Mouse (Mus musculus) olfactory bulb, adult 2 months (tissue): ENCODE results near the gene Slc25a47. TPM values are rescaled to one million over a fixed set of nuclear protein-coding genes. Genes with fewer than 3 reads are reported as not detected.

Experiments
- H3K27ac ChIP-seq: fragments of 200-500 bp; 2 replicates; pipeline ENCODE4 v1.5.1; 2012; ENCODE audit warnings: low read depth, low read length; ENCODE audit not compliant: insufficient read depth
- H3K4me1 ChIP-seq: fragments of 200-500 bp; 2 replicates; pipeline ENCODE4 v1.6.1; 2012; ENCODE audit warnings: low read length; ENCODE audit not compliant: control insufficient read depth, insufficient read depth
- H3K4me3 ChIP-seq: fragments of 200-500 bp; 2 replicates; pipeline ENCODE4 v1.5.1; 2012; ENCODE audit warnings: mild to moderate bottlenecking, low read depth, low read length, moderate library complexity; ENCODE audit not compliant: insufficient read depth
- CTCF ChIP-seq: fragments of 200-500 bp; IDR thresholded peaks from 2 replicates; pipeline ENCODE4 v1.5.1; 2012; ENCODE audit warnings: low read depth, mild to moderate bottlenecking, low read length, moderate library complexity; ENCODE audit not compliant: insufficient read depth
- POLR2A ChIP-seq: fragments of 200-500 bp; IDR thresholded peaks from 2 replicates; pipeline ENCODE4 v1.6.1; 2012; ENCODE audit warnings: mild to moderate bottlenecking, low read depth, low read length, moderate library complexity; ENCODE audit not compliant: insufficient read depth
- WGBS: fragments of 180-500 bp; shearing (Covaris S2); methylation state at CpG from one replicate; pipeline ENCODE4 v1.1.7; 2018; 5-methylcytosine and 5-hydroxymethylcytosine counted together
- polyA plus RNA-seq: library from polyadenylated mRNA; stranded (reverse); fragments of >200 nt; gene quantifications from 2 replicates; pipeline ENCODE4 v1.2.4, GENCODE M21; 2012; ENCODE audit warnings: low replicate concordance; ENCODE audit not compliant: missing spikeins, insufficient read depth, insufficient read length

Slc25a47 gene
- polyA plus RNA-seq, 1 experiment: not detected

GRCm38 (mm10) chr12:108824225-108824874, 11.5 kb upstream of the Slc25a47 start:
- Histone ChIP-seq H3K27ac (no peak overlapping the region), H3K4me3 (no peak overlapping the region), H3K4me1 (peaks cover 2% of the 10 kb centered on the region)
- 89% methylated on average over 15 of the region's 15 CpGs for WGBS
- TF ChIP-seq POLR2A: no peak
- no peak for TF ChIP-seq CTCF

- Histone ChIP-seq H3K27ac (no peak overlapping the region), H3K4me1 (no peaks in the 10 kb centered on the region), H3K4me3 (no peak overlapping the region)
- no peak for TF ChIP-seq POLR2A
- no peak for TF ChIP-seq CTCF
- 81% methylated on average over 13 of the region's 13 CpGs for WGBS
These were observed 10.2 kb upstream of the Slc25a47 start for GRCm38 (mm10) chr12:108825561-108826224.

- no peak overlapping the region for H3K27ac ChIP-seq
- 94% methylated on average over 19 of the region's 19 CpGs for WGBS
- no peak overlapping the region for H3K4me3 ChIP-seq
- TF ChIP-seq CTCF: no peak
- no peak for TF ChIP-seq POLR2A
- H3K4me1 ChIP-seq: peaks cover 4% of the 10 kb centered on the region
These were observed 9.4 kb upstream of the Slc25a47 start for GRCm38 (mm10) chr12:108826282-108826957.

GRCm38 (mm10) chr12:108826958-108827535, 8.8 kb upstream of the Slc25a47 start:
- H3K4me1 ChIP-seq: peaks cover 9% of the 10 kb centered on the region
- WGBS: 94% methylated on average over 28 of the region's 28 CpGs
- H3K27ac ChIP-seq: no peak overlapping the region
- no peak overlapping the region for H3K4me3 ChIP-seq
- TF ChIP-seq CTCF (no peak), POLR2A (no peak)

- no peak overlapping the region for H3K4me3 ChIP-seq
- peaks cover 15% of the 10 kb centered on the region for H3K4me1 ChIP-seq
- no peak overlapping the region for H3K27ac ChIP-seq
- TF ChIP-seq POLR2A: no peak
- no peak for TF ChIP-seq CTCF
- WGBS: 92% methylated on average over 6 of the region's 6 CpGs
These were observed 8.2 kb upstream of the Slc25a47 start for GRCm38 (mm10) chr12:108827641-108828040.

- Histone ChIP-seq H3K4me1 (peaks cover 34% of the 10 kb centered on the region), H3K4me3 (no peak overlapping the region), H3K27ac (no peak overlapping the region)
- WGBS: 57% methylated on average over 5 of the region's 5 CpGs
- TF ChIP-seq POLR2A (no peak), CTCF (no peak)
These were observed 6.2 kb upstream of the Slc25a47 start for GRCm38 (mm10) chr12:108829636-108830035.

- 72% methylated on average over 6 of the region's 6 CpGs for WGBS
- Histone ChIP-seq H3K4me3 (no peak overlapping the region), H3K27ac (no peak overlapping the region), H3K4me1 (peaks cover 38% of the 10 kb centered on the region)
- no peak for TF ChIP-seq POLR2A
- TF ChIP-seq CTCF: no peak
These were observed 5.5 kb upstream of the Slc25a47 start for GRCm38 (mm10) chr12:108830358-108830757.

GRCm38 (mm10) chr12:108831966-108832643, 3.7 kb upstream of the Slc25a47 start:
- H3K4me1 ChIP-seq: peaks cover 46% of the 10 kb centered on the region
- H3K4me3 ChIP-seq: no peak overlapping the region
- H3K27ac ChIP-seq: no peak overlapping the region
- 45% methylated on average over 9 of the region's 9 CpGs for WGBS
- TF ChIP-seq POLR2A (no peak), CTCF (no peak)
